Mouse (Mus musculus) stomach, postnatal 0 days (tissue): ENCODE results near the gene Stk39.

Source experiments
- CTCF ChIP-seq: IDR thresholded peaks from 2 replicates; pipeline ENCODE4 v1.5.1; 2016; ENCODE audit warnings: antibody characterized with exemption, low read depth, mild to moderate bottlenecking, moderate library complexity
- EP300 ChIP-seq: optimal IDR thresholded peaks from 2 replicates; pipeline ENCODE3; 2016; ENCODE audit warnings: antibody characterized with exemption

DNA sequence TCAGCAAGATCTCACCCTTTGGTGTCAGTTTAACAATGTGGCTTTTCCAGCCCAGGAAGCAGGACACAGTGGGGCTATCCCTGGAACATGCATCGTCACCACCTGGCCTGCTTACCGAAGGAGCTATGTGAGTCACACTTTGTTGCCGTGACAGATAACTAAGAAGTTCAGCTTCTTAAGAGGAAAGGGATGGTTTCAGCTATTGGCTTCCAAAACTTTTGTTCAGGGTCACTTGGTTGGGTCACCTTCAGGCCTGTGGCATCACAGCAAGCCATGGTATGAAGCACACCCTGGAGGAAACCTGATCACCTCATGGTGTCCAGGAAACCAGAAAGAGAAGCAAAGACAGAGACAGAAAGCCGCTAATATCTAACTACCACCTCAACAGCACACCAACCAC lies 128.3 kb downstream of the Stk39 start:
- no peak for TF ChIP-seq CTCF
- no peak for TF ChIP-seq EP300
